8 mouse cellular contexts compared by ENCODE assay signal in genomic region chr19:5727701-5728100, GRCm38 (mm10). TPM values are rescaled to one million over a fixed set of nuclear protein-coding genes. Genes with fewer than 3 reads are reported as not detected.
DNase-seq lines count a peak whose midpoint lies in the region; ATAC-seq and TF ChIP-seq lines count a peak whose summit lies in the region.

No protein-coding gene starts in this region.

- peak; percentile 34; the same call in 1 of the 2 replicates for ATAC-seq in forebrain, postnatal 0 days
- ATAC-seq in lung, embryonic 16.5 days (ENCODE audit: low read depth): no peak; the same call in 1 of the 2 replicates

- under 1% methylated on average over 14 of the region's 14 CpGs for WGBS in cerebellum, adult 2 months
- WGBS in forebrain, postnatal 0 days: 4% methylated on average over 14 of the region's 14 CpGs
- 6% methylated on average over 14 of the region's 14 CpGs for WGBS in hindbrain, embryonic 10.5 days
- WGBS in lung, embryonic 16.5 days: 2% methylated on average over 14 of the region's 14 CpGs
- under 1% methylated on average over 14 of the region's 14 CpGs for WGBS in olfactory bulb, adult 2 months

- H3K4me1 ChIP-seq in ES-Bruce4 (ENCODE audit: control insufficient read depth, insufficient read depth, low read length): no peaks in the 10 kb centered on the region
- H3K4me1 ChIP-seq in cerebellum, adult 2 months (ENCODE audit: control insufficient read depth, insufficient read depth, low read length): peaks cover 13% of the 10 kb centered on the region; the same call in 1 of the 2 replicates
- H3K4me1 ChIP-seq in forebrain, postnatal 0 days (ENCODE audit: insufficient read depth): peaks cover 34% of the 10 kb centered on the region
- peaks cover 80% of the 10 kb centered on the region for H3K4me1 ChIP-seq in hindbrain, embryonic 10.5 days (replicated peaks)
- H3K4me1 ChIP-seq in lung, embryonic 16.5 days (replicated peaks; ENCODE audit: control insufficient read depth, insufficient read depth, low read length): peaks cover 55% of the 10 kb centered on the region
- H3K4me1 ChIP-seq in olfactory bulb, adult 2 months (ENCODE audit: control insufficient read depth, insufficient read depth, low read length): peaks cover 31% of the 10 kb centered on the region

- peak overlapping the region; percentile 99 for H3K4me2 ChIP-seq in forebrain, postnatal 0 days (ENCODE audit: low read depth)
- peak overlapping the region; percentile 94 for H3K4me2 ChIP-seq in lung, embryonic 16.5 days (ENCODE audit: low read depth, low read length)

- H3K27ac ChIP-seq in ES-Bruce4 (ENCODE audit: insufficient read depth, low read length): no peak overlapping the region
- no peak overlapping the region for H3K27ac ChIP-seq in cerebellum, adult 2 months (ENCODE audit: insufficient read depth, low read length)
- no peak overlapping the region; the same call in 1 of the 2 replicates for H3K27ac ChIP-seq in forebrain, postnatal 0 days (ENCODE audit: low read depth, low read length)
- H3K27ac ChIP-seq in hindbrain, embryonic 10.5 days: peak overlapping the region; percentile 99; the same call in 1 of the 2 replicates
- peak overlapping the region; percentile 66 for H3K27ac ChIP-seq in lung, embryonic 16.5 days (ENCODE audit: low read length)
- H3K27ac ChIP-seq in olfactory bulb, adult 2 months (ENCODE audit: insufficient read depth, low read depth, low read length): no peak overlapping the region

- no peaks in the 10 kb centered on the region for H3K36me3 ChIP-seq in ES-Bruce4 (ENCODE audit: control insufficient read depth, insufficient read depth, low read length, poor library complexity, severe bottlenecking)
- peaks cover 16% of the 10 kb centered on the region for H3K36me3 ChIP-seq in forebrain, postnatal 0 days (ENCODE audit: insufficient read depth)
- H3K36me3 ChIP-seq in hindbrain, embryonic 10.5 days: peaks cover 48% of the 10 kb centered on the region
- 0 out of 2 replicates have a peak, but pooled peaks cover 2% of the 10 kb centered on the region for H3K36me3 ChIP-seq in lung, embryonic 16.5 days (ENCODE audit: control insufficient read depth, insufficient read depth, low read length)

- no peak for TF ChIP-seq POLR2A in ES-Bruce4 (IDR thresholded peaks at IDR 0.05; ENCODE audit: insufficient read depth, low read length)
- no peak for TF ChIP-seq POLR2A in cerebellum, adult 2 months (IDR thresholded peaks at IDR 0.05; ENCODE audit: borderline replicate concordance, insufficient read depth, low read length)
- TF ChIP-seq POLR2A in olfactory bulb, adult 2 months (IDR thresholded peaks at IDR 0.05; ENCODE audit: insufficient read depth, low read depth, low read length): no peak

- H3K27me3 ChIP-seq in ES-Bruce4 (ENCODE audit: control insufficient read depth, insufficient read depth, low read length, poor library complexity, severe bottlenecking): no peaks in the 10 kb centered on the region
- no peaks in the 10 kb centered on the region for H3K27me3 ChIP-seq in cerebellum, adult 2 months (ENCODE audit: control insufficient read depth, insufficient read depth, low read length)
- no peaks in the 10 kb centered on the region for H3K27me3 ChIP-seq in forebrain, postnatal 0 days (ENCODE audit: insufficient read depth, low read length)
- peaks cover 7% of the 10 kb centered on the region for H3K27me3 ChIP-seq in hindbrain, embryonic 10.5 days (ENCODE audit: insufficient read depth, poor library complexity, severe bottlenecking)
- H3K27me3 ChIP-seq in lung, embryonic 16.5 days (ENCODE audit: control insufficient read depth, insufficient read depth, low read depth, low read length): no peaks in the 10 kb centered on the region

- no peaks in the 10 kb centered on the region for H3K9me3 ChIP-seq in ES-Bruce4 (replicated peaks; ENCODE audit: control insufficient read depth, insufficient read depth, low read length, poor library complexity, severe bottlenecking)
- no peaks in the 10 kb centered on the region for H3K9me3 ChIP-seq in forebrain, postnatal 0 days (ENCODE audit: low read length)
- H3K9me3 ChIP-seq in hindbrain, embryonic 10.5 days: no peaks in the 10 kb centered on the region
- no peaks in the 10 kb centered on the region for H3K9me3 ChIP-seq in lung, embryonic 16.5 days (ENCODE audit: control insufficient read depth, low read length)

- peak; percentile 97 for TF ChIP-seq CTCF in ES-Bruce4 (IDR thresholded peaks at IDR 0.05; ENCODE audit: low read depth, low read length)
- TF ChIP-seq CTCF in cerebellum, adult 2 months (IDR thresholded peaks at IDR 0.05; ENCODE audit: borderline replicate concordance, insufficient read depth, low read depth, low read length): peak; percentile 98
- TF ChIP-seq CTCF in forebrain, postnatal 0 days (IDR thresholded peaks at IDR 0.05; ENCODE audit: low read depth): peak; percentile 99
- TF ChIP-seq CTCF in olfactory bulb, adult 2 months (IDR thresholded peaks at IDR 0.05; ENCODE audit: insufficient read depth, low read depth, low read length): peak; percentile 97

- TF ChIP-seq EP300 in ES-Bruce4 (IDR thresholded peaks at IDR 0.05; ENCODE audit: insufficient read depth, low read depth, low read length): peak; percentile 56; the same call in 1 of the 2 replicates

- H3K4me3 ChIP-seq in ES-Bruce4 (ENCODE audit: low read depth, low read length): peak overlapping the region; percentile 20; the same call in 1 of the 2 replicates
- peak overlapping the region; percentile 81 for H3K4me3 ChIP-seq in cerebellum, adult 2 months (replicated peaks; ENCODE audit: insufficient read depth, low read depth, low read length)
- peak overlapping the region; percentile 97 for H3K4me3 ChIP-seq in forebrain, postnatal 0 days (ENCODE audit: low read depth, low read length)
- peak overlapping the region; percentile 96 for H3K4me3 ChIP-seq in hindbrain, embryonic 10.5 days
- H3K4me3 ChIP-seq in lung, embryonic 16.5 days (ENCODE audit: low read length): peak overlapping the region; percentile 87
- H3K4me3 ChIP-seq in olfactory bulb, adult 2 months (ENCODE audit: insufficient read depth, low read depth, low read length): peak overlapping the region; percentile 70

- no peak overlapping the region for H3K9ac ChIP-seq in ES-Bruce4 (ENCODE audit: low read depth, poor library complexity, severe bottlenecking)
- peak overlapping the region; percentile 99 for H3K9ac ChIP-seq in forebrain, postnatal 0 days
- H3K9ac ChIP-seq in lung, embryonic 16.5 days (ENCODE audit: low read length): peak overlapping the region; percentile 96

- DNase-seq in cerebellum, adult 2 months: peak; percentile 79 to 89
- DNase-seq in forebrain, postnatal 0 days: peak; percentile 90
- DNase-seq in hindbrain, embryonic 10.5 days (ENCODE audit: low spot score): peak; percentile 87
- DNase-seq in layer of hippocampus, adult 9-10 months (ENCODE audit: low spot score): peak; percentile 83
- peak; percentile 78 for DNase-seq in testis, postnatal 14 days (ENCODE audit: low spot score)

RNA-seq across cellular contexts. Expression of gene Ehbp1l1, which starts 1.6 kb away (rescaled TPM):
- 4.3 and 5.4 TPM in 2 replicates for polyA plus RNA-seq in ES-Bruce4 (2011; ENCODE audit: insufficient read depth, insufficient read length, low read depth, missing spikeins)
- polyA plus RNA-seq in cerebellum, adult 2 months (2012; rRNA removed): 11.7 and 13.1 TPM in 2 replicates
- 28.5 and 33.2 TPM in 2 replicates for total RNA-seq in forebrain, postnatal 0 days (2014; rRNA removed)
- 41.3 and 53.0 TPM in 2 replicates for polyA plus RNA-seq in forebrain, postnatal 0 days (2015; fragmentation: Nextera tagmentation; extraction: Ambion mirVana)
- polyA plus RNA-seq in hindbrain, embryonic 10.5 days (2016; fragmentation: Nextera tagmentation; extraction: Ambion mirVana): 9.7 and 10.1 TPM in 2 replicates
- polyA plus RNA-seq in lung, embryonic 16.5 days (2015; fragmentation: Nextera tagmentation; extraction: Ambion mirVana): 25.3 and 25.9 TPM in 2 replicates
- not detected in 2 replicates for polyA plus RNA-seq in olfactory bulb, adult 2 months (2012; ENCODE audit: insufficient read depth, insufficient read length, low replicate concordance, missing spikeins)

RNA-seq across cellular contexts. Expression of gene Fam89b, which starts 1.8 kb away (rescaled TPM):
- polyA plus RNA-seq in ES-Bruce4 (2011; ENCODE audit: insufficient read depth, insufficient read length, low read depth, missing spikeins): 13.1 and 14.6 TPM in 2 replicates
- 65.2 and 65.9 TPM in 2 replicates for polyA plus RNA-seq in cerebellum, adult 2 months (2012; rRNA removed)
- 169 and 172 TPM in 2 replicates for total RNA-seq in forebrain, postnatal 0 days (2014; rRNA removed)
- 165 and 200 TPM in 2 replicates for polyA plus RNA-seq in forebrain, postnatal 0 days (2015; fragmentation: Nextera tagmentation; extraction: Ambion mirVana)
- 149 and 192 TPM in 2 replicates for polyA plus RNA-seq in hindbrain, embryonic 10.5 days (2016; fragmentation: Nextera tagmentation; extraction: Ambion mirVana)
- 89.1 and 92.9 TPM in 2 replicates for polyA plus RNA-seq in lung, embryonic 16.5 days (2015; fragmentation: Nextera tagmentation; extraction: Ambion mirVana)
- not detected in 2 replicates for polyA plus RNA-seq in olfactory bulb, adult 2 months (2012; ENCODE audit: insufficient read depth, insufficient read length, low replicate concordance, missing spikeins)

RNA-seq across cellular contexts. Expression of gene Ltbp3, which starts 13.0 kb away (rescaled TPM):
- 5.9 and 8.2 TPM in 2 replicates for polyA plus RNA-seq in ES-Bruce4 (2011; ENCODE audit: insufficient read depth, insufficient read length, low read depth, missing spikeins)
- 165 and 175 TPM in 2 replicates for polyA plus RNA-seq in cerebellum, adult 2 months (2012; rRNA removed)
- total RNA-seq in forebrain, postnatal 0 days (2014; rRNA removed): 21.3 and 22.7 TPM in 2 replicates
- polyA plus RNA-seq in forebrain, postnatal 0 days (2015; fragmentation: Nextera tagmentation; extraction: Ambion mirVana): 5.9 and 12.4 TPM in 2 replicates
- polyA plus RNA-seq in hindbrain, embryonic 10.5 days (2016; fragmentation: Nextera tagmentation; extraction: Ambion mirVana): 2.7 and 6.9 TPM in 2 replicates
- 52.3 and 61.9 TPM in 2 replicates for polyA plus RNA-seq in lung, embryonic 16.5 days (2015; fragmentation: Nextera tagmentation; extraction: Ambion mirVana)
- not detected in 2 replicates for polyA plus RNA-seq in olfactory bulb, adult 2 months (2012; ENCODE audit: insufficient read depth, insufficient read length, low replicate concordance, missing spikeins)

RNA-seq across cellular contexts. Expression of gene Kcnk7, which starts 23.5 kb away (rescaled TPM):
- polyA plus RNA-seq in ES-Bruce4 (2011; ENCODE audit: insufficient read depth, insufficient read length, low read depth, missing spikeins): not detected in 2 replicates
- 0.13 and 0.24 TPM in 2 replicates for polyA plus RNA-seq in cerebellum, adult 2 months (2012; rRNA removed)
- total RNA-seq in forebrain, postnatal 0 days (2014; rRNA removed): not detected in 2 replicates
- polyA plus RNA-seq in forebrain, postnatal 0 days (2015; fragmentation: Nextera tagmentation; extraction: Ambion mirVana): 0.17 TPM in 1 of 2 replicates, not detected in the other
- polyA plus RNA-seq in hindbrain, embryonic 10.5 days (2016; fragmentation: Nextera tagmentation; extraction: Ambion mirVana): 0.16 and 0.21 TPM in 2 replicates
- polyA plus RNA-seq in lung, embryonic 16.5 days (2015; fragmentation: Nextera tagmentation; extraction: Ambion mirVana): 0.36 and 0.50 TPM in 2 replicates
- not detected in 2 replicates for polyA plus RNA-seq in olfactory bulb, adult 2 months (2012; ENCODE audit: insufficient read depth, insufficient read length, low replicate concordance, missing spikeins)

RNA-seq across cellular contexts. Expression of gene Pcnx3, which starts 39.0 kb away (rescaled TPM):
- 39.7 and 43.7 TPM in 2 replicates for polyA plus RNA-seq in ES-Bruce4 (2011; ENCODE audit: insufficient read depth, insufficient read length, low read depth, missing spikeins)
- 65.0 and 65.1 TPM in 2 replicates for polyA plus RNA-seq in cerebellum, adult 2 months (2012; rRNA removed)
- 57.4 and 67.1 TPM in 2 replicates for total RNA-seq in forebrain, postnatal 0 days (2014; rRNA removed)
- 10.2 and 17.2 TPM in 2 replicates for polyA plus RNA-seq in forebrain, postnatal 0 days (2015; fragmentation: Nextera tagmentation; extraction: Ambion mirVana)
- 27.3 and 30.8 TPM in 2 replicates for polyA plus RNA-seq in hindbrain, embryonic 10.5 days (2016; fragmentation: Nextera tagmentation; extraction: Ambion mirVana)
- polyA plus RNA-seq in lung, embryonic 16.5 days (2015; fragmentation: Nextera tagmentation; extraction: Ambion mirVana): 18.3 and 20.8 TPM in 2 replicates
- polyA plus RNA-seq in olfactory bulb, adult 2 months (2012; ENCODE audit: insufficient read depth, insufficient read length, low replicate concordance, missing spikeins): not detected in 2 replicates

Comparison
In these comparisons a context has a peak if more than half of its experiments do, and no peak if none do; other contexts are left out.
1. H3K27ac ChIP-seq: peak in hindbrain, embryonic 10.5 days (single experiment) and lung, embryonic 16.5 days (single experiment); none in ES-Bruce4 (single experiment), cerebellum, adult 2 months (single experiment), forebrain, postnatal 0 days (single experiment) and olfactory bulb, adult 2 months (single experiment).
2. H3K4me3 ChIP-seq: peak in every context shown above with its lines; median percentile 97 in forebrain, postnatal 0 days; 96 in hindbrain, embryonic 10.5 days; 87 in lung, embryonic 16.5 days; 81 in cerebellum, adult 2 months; 70 in olfactory bulb, adult 2 months; 20 in ES-Bruce4.
3. Peak in every context shown above with its lines, with median percentiles within 50 percentile points of each other: CTCF ChIP-seq and DNase-seq.